Mouse (Mus musculus): Measurements from ENCODE around the gene B4galt7.
"Not testable (repeated sequence)": the region's sequence is repeated elsewhere in the genome, so short reads cannot be mapped to it uniquely, and the experiment has no call there.

Gene B4galt7

GRCm38 (mm10) chr13:55595375-55595774, 4.3 kb upstream of the B4galt7 start:
- DNase-seq (ENCODE audit: extremely low read depth, low read depth, low spot score): no peak

GRCm38 (mm10) chr13:55596802-55597201, 2.9 kb upstream of the B4galt7 start:
- no peak for DNase-seq (ENCODE audit: extremely low read depth, low read depth, low spot score)

GRCm38 (mm10) chr13:55600657-55601056, 961 bp downstream of the B4galt7 start:
- DNase-seq (ENCODE audit: extremely low read depth, low read depth, low spot score): no peak

GRCm38 (mm10) chr13:55601611-55602010, 1.9 kb downstream of the B4galt7 start:
- DNase-seq (ENCODE audit: extremely low read depth, low read depth, low spot score): no peak

GRCm38 (mm10) chr13:55604606-55605005, 4.9 kb downstream of the B4galt7 start:
- no peak for DNase-seq (ENCODE audit: extremely low read depth, low read depth, low spot score)

GRCm38 (mm10) chr13:55606899-55607623, 7.4 kb downstream of the B4galt7 start:
- no peak for DNase-seq (ENCODE audit: extremely low read depth, low read depth, low spot score)

GRCm38 (mm10) chr13:55607624-55608006, 7.9 kb downstream of the B4galt7 start:
- no peak for DNase-seq (ENCODE audit: extremely low read depth, low read depth, low spot score)

GRCm38 (mm10) chr13:55611996-55612395, 12.3 kb downstream of the B4galt7 start:
- no peak for DNase-seq (ENCODE audit: extremely low read depth, low read depth, low spot score)

- no peak for DNase-seq (ENCODE audit: extremely low read depth, low read depth, low spot score)
Observed at GRCm38 (mm10) chr13:55613471-55613870, 13.8 kb downstream of the B4galt7 start.

- DNase-seq (ENCODE audit: extremely low read depth, low read depth, low spot score): no peak
Observed at GRCm38 (mm10) chr13:55619328-55619727, 19.6 kb downstream of the B4galt7 start.

- no peak for DNase-seq (ENCODE audit: extremely low read depth, low read depth, low spot score)
Observed at GRCm38 (mm10) chr13:55620275-55620674, 20.6 kb downstream of the B4galt7 start.

GRCm38 (mm10) chr13:55622156-55622648, 22.5 kb downstream of the B4galt7 start:
- not testable (repeated sequence) for DNase-seq (ENCODE audit: extremely low read depth, low read depth, low spot score)

- peak; percentile 51 for DNase-seq (ENCODE audit: extremely low read depth, low read depth, low spot score)
Observed at GRCm38 (mm10) chr13:55622649-55623541, 23.2 kb downstream of the B4galt7 start, which contains the start of gene Caml. TSS of gene Caml (plus strand) at chr13:55623005.

- peak; percentile 23 for DNase-seq (ENCODE audit: extremely low read depth, low read depth, low spot score)
Observed at GRCm38 (mm10) chr13:55634639-55635127, 35.0 kb downstream of the B4galt7 start, which contains the start of gene Ddx46. TSS of gene Ddx46 (plus strand) at chr13:55635027.

- DNase-seq (ENCODE audit: extremely low read depth, low read depth, low spot score): no peak
Observed at GRCm38 (mm10) chr13:55635146-55635571, 35.5 kb downstream of the B4galt7 start.

GRCm38 (mm10) chr13:55636185-55636983, 36.7 kb downstream of the B4galt7 start:
- no peak for DNase-seq (ENCODE audit: extremely low read depth, low read depth, low spot score)

- not testable (repeated sequence) for DNase-seq (ENCODE audit: extremely low read depth, low read depth, low spot score)
Observed at GRCm38 (mm10) chr13:55640480-55640879, 40.8 kb downstream of the B4galt7 start.

- DNase-seq (ENCODE audit: extremely low read depth, low read depth, low spot score): no peak
Observed at GRCm38 (mm10) chr13:55644525-55644924, 44.8 kb downstream of the B4galt7 start.

- DNase-seq (ENCODE audit: extremely low read depth, low read depth, low spot score): no peak
Observed at GRCm38 (mm10) chr13:55650098-55650497, 50.4 kb downstream of the B4galt7 start.

GRCm38 (mm10) chr13:55650980-55651379, 51.3 kb downstream of the B4galt7 start:
- DNase-seq (ENCODE audit: extremely low read depth, low read depth, low spot score): no peak

Measured in fat pad, adult 2 months (tissue).